ENCODE assay signal across 11 mouse cellular contexts in genomic region chr15:80075374-80075694, GRCm38 (mm10). TPM values are rescaled to one million over a fixed set of nuclear protein-coding genes. Genes with fewer than 3 reads are reported as not detected.
DNase-seq lines count a peak whose midpoint lies in the region; ATAC-seq and TF ChIP-seq lines count a peak whose summit lies in the region.
"Had no signal": no experiment of that assay in that cellular context is flagged by ENCODE, and none has a peak within 500 bp of the region (broad histone marks: within the 10 kb centered on the region; RNA-seq: fewer than 3 reads in every experiment).

No protein-coding gene starts in this region.

- H3K9me3 ChIP-seq in heart, embryonic 11.5 days (replicated peaks; ENCODE audit: control insufficient read depth, low read length): no peaks in the 10 kb centered on the region
- no peaks in the 10 kb centered on the region for H3K9me3 ChIP-seq in liver, embryonic 11.5 days (ENCODE audit: control insufficient read depth, low read length)

- TF ChIP-seq CTCF in embryonic fibroblast, embryonic 13.5 days (IDR thresholded peaks at IDR 0.05; ENCODE audit: borderline replicate concordance, insufficient read depth, low read length): no peak

- H3ac ChIP-seq in myocyte (ENCODE audit: control insufficient read depth, insufficient read length): no peak overlapping the region

- no peak overlapping the region for H3K4me2 ChIP-seq in heart, embryonic 11.5 days
- no peak overlapping the region for H3K4me2 ChIP-seq in liver, embryonic 11.5 days
- no peak overlapping the region for H3K4me2 ChIP-seq in myocyte (ENCODE audit: low read depth)

- ATAC-seq in heart, embryonic 11.5 days (replicated peaks; ENCODE audit: insufficient number of reproducible peaks, low FRiP score, low TSS enrichment): no peak
- ATAC-seq in liver, embryonic 11.5 days (replicated peaks; ENCODE audit: low FRiP score): no peak

- intact Hi-C loops in heart, postnatal 25 days (cut with DNase I): no loop called here
- intact Hi-C loops in left cerebral cortex, postnatal 4 days (cut with DNase I): loop anchor here (5.0 kb wide), 2 partner anchors 243 to 313 kb away; partner anchors contain the start of genes Cbx6 and Npcd

- H3K27ac ChIP-seq in heart, embryonic 11.5 days (ENCODE audit: low read depth, low read length): peak overlapping the region; percentile 10; the same call in 1 of the 2 replicates
- peak overlapping the region; percentile 44 for H3K27ac ChIP-seq in liver, embryonic 11.5 days (ENCODE audit: low read depth, low read length)
- 0 out of 2 replicates have a peak overlapping the region, but pooled peaks have one; percentile 17 for H3K27ac ChIP-seq in embryonic fibroblast, embryonic 13.5 days (ENCODE audit: insufficient read depth, low read length)

- peaks cover 7% of the 10 kb centered on the region for H3K79me2 ChIP-seq in myocyte (ENCODE audit: control insufficient read depth, insufficient read depth)

- H3K4me1 ChIP-seq in heart, embryonic 11.5 days (ENCODE audit: control insufficient read depth, insufficient read depth, low read length): peaks cover 15% of the 10 kb centered on the region
- H3K4me1 ChIP-seq in liver, embryonic 11.5 days (replicated peaks; ENCODE audit: control insufficient read depth, insufficient read depth, low read length): peaks cover 17% of the 10 kb centered on the region
- no peaks in the 10 kb centered on the region for H3K4me1 ChIP-seq in embryonic fibroblast, embryonic 13.5 days (ENCODE audit: control insufficient read depth, insufficient read depth, low read length)

- no peak for DNase-seq in heart, postnatal 25 days (ENCODE audit: low spot score)
- DNase-seq in liver, embryonic 11.5 days (ENCODE audit: low spot score): no peak
- DNase-seq in liver: no peak
- DNase-seq in spleen, adult 18-20 months: no peak
- no peak for DNase-seq in left cerebral cortex, postnatal 4 days
- DNase-seq: lung, adult 2 months; thymus, postnatal 36 days had no signal

- no peak overlapping the region for H3K4me3 ChIP-seq in heart, embryonic 11.5 days (ENCODE audit: low read depth, low read length)
- no peak overlapping the region for H3K4me3 ChIP-seq in liver, embryonic 11.5 days (ENCODE audit: low read depth, low read length)
- H3K4me3 ChIP-seq in embryonic fibroblast, embryonic 13.5 days (ENCODE audit: insufficient read depth, low read length): no peak overlapping the region
- H3K4me3 ChIP-seq in myocyte: no peak overlapping the region

- H3K36me3 ChIP-seq in heart, embryonic 11.5 days (ENCODE audit: control insufficient read depth, insufficient read depth, low read length): peaks cover 26% of the 10 kb centered on the region
- peaks cover 30% of the 10 kb centered on the region for H3K36me3 ChIP-seq in liver, embryonic 11.5 days (ENCODE audit: control insufficient read depth, insufficient read depth, low read length)
- peaks cover 40% of the 10 kb centered on the region for H3K36me3 ChIP-seq in myocyte (ENCODE audit: control insufficient read depth, insufficient read depth)

- 42% methylated on average over 3 of the region's 3 CpGs for WGBS in heart, embryonic 11.5 days (ENCODE audit: insufficient replicate concordance)
- 43% methylated on average over 3 of the region's 3 CpGs for WGBS in liver, embryonic 11.5 days

- TF ChIP-seq POLR2A in embryonic fibroblast, embryonic 13.5 days (IDR thresholded peaks at IDR 0.05; ENCODE audit: low read depth, low read length): no peak
- no peak for TF ChIP-seq POLR2A in myocyte (IDR thresholded peaks at IDR 0.05; ENCODE audit: insufficient read length, low read depth)

- no peaks in the 10 kb centered on the region for H3K27me3 ChIP-seq in heart, embryonic 11.5 days (ENCODE audit: control insufficient read depth, insufficient read depth, low read length)
- H3K27me3 ChIP-seq in liver, embryonic 11.5 days (replicated peaks; ENCODE audit: control insufficient read depth, insufficient read depth, low read length): no peaks in the 10 kb centered on the region
- H3K27me3 ChIP-seq in myocyte (ENCODE audit: control insufficient read depth, insufficient read depth, insufficient read length): no peaks in the 10 kb centered on the region

- H3K9ac ChIP-seq in heart, embryonic 11.5 days (ENCODE audit: low read depth, low read length): no peak overlapping the region
- peak overlapping the region; percentile 12; the same call in 1 of the 2 replicates for H3K9ac ChIP-seq in liver, embryonic 11.5 days (ENCODE audit: low read depth, low read length)

TF ChIP-seq in myocyte, 11 proteins besides CTCF, POLR2A, EP300 and RAD21:
- TF ChIP-seq MYOG (IDR thresholded peaks at IDR 0.05; ENCODE audit: control insufficient read depth in 1 of 3, insufficient read depth in 1 of 3, insufficient read length in 2 of 3, low read depth in 2 of 3): peak in 2 of 3 experiments; percentile 33 to 80
- TF ChIP-seq CEBPB (IDR thresholded peaks at IDR 0.05; ENCODE audit: insufficient read depth, poor library complexity, severe bottlenecking): no peak
- peak in 2 of 3 experiments; percentile 62 to 77 for TF ChIP-seq MYOD1 (IDR thresholded peaks at IDR 0.05; ENCODE audit: control insufficient read depth in 1 of 3, insufficient read length in 2 of 3, low read depth in 2 of 3)
- no peak for TF ChIP-seq TCF12 (IDR thresholded peaks at IDR 0.05; ENCODE audit: insufficient read depth, poor library complexity, severe bottlenecking)
- no peak for TF ChIP-seq USF1 (IDR thresholded peaks at IDR 0.05; ENCODE audit: low read depth)
- TF ChIP-seq REST (IDR thresholded peaks at IDR 0.05; ENCODE audit: insufficient read depth, insufficient read length): no peak

RNA-seq across cellular contexts. Expression of gene Syngr1, which starts 15.8 kb away (rescaled TPM):
- polyA plus RNA-seq in heart, embryonic 11.5 days (2014; fragmentation: Nextera tagmentation; extraction: Ambion mirVana): 15.2 and 20.7 TPM in 2 replicates
- total RNA-seq in heart, postnatal 25 days (2021): 10 to 100 TPM; 77.5 to 92.2 TPM
- polyA plus RNA-seq in liver, embryonic 11.5 days (2014; fragmentation: Nextera tagmentation; extraction: Ambion mirVana): 32.2 and 38.6 TPM in 2 replicates
- 0.95 and 1.1 TPM in 2 replicates for polyA plus RNA-seq in embryonic fibroblast, embryonic 13.5 days (2011; ENCODE audit: insufficient read length, low read depth, missing spikeins)
- polyA plus RNA-seq in myocyte (2012; fragmentation: generic; extraction: Trizol): 54.7 TPM
- total RNA-seq in left cerebral cortex, postnatal 4 days (2021): 100 to 1,000 TPM; 175 to 191 TPM
- total RNA-seq: neutrophil, adult 5-6 weeks had no signal

RNA-seq across cellular contexts. Expression of gene Rpl3, which starts 16.3 kb away (rescaled TPM):
- 861 and 879 TPM in 2 replicates for polyA plus RNA-seq in heart, embryonic 11.5 days (2014; fragmentation: Nextera tagmentation; extraction: Ambion mirVana)
- total RNA-seq in heart, postnatal 25 days (2021): 100 to 1,000 TPM; 154 to 183 TPM
- polyA plus RNA-seq in liver, embryonic 11.5 days (2014; fragmentation: Nextera tagmentation; extraction: Ambion mirVana): 1,449 and 1,469 TPM in 2 replicates
- 1,636 and 1,653 TPM in 2 replicates for polyA plus RNA-seq in embryonic fibroblast, embryonic 13.5 days (2011; ENCODE audit: insufficient read length, low read depth, missing spikeins)
- 1,089 TPM for polyA plus RNA-seq in myocyte (2012; fragmentation: generic; extraction: Trizol)
- total RNA-seq in left cerebral cortex, postnatal 4 days (2021): 100 to 1,000 TPM; 535 to 552 TPM

RNA-seq across cellular contexts. Expression of gene Tab1, which starts 57.6 kb away (rescaled TPM):
- polyA plus RNA-seq in heart, embryonic 11.5 days (2014; fragmentation: Nextera tagmentation; extraction: Ambion mirVana): 18.8 and 25.1 TPM in 2 replicates
- 10 to 100 TPM; 23.7 to 26.5 TPM for total RNA-seq in heart, postnatal 25 days (2021)
- polyA plus RNA-seq in liver, embryonic 11.5 days (2014; fragmentation: Nextera tagmentation; extraction: Ambion mirVana): 25.9 and 28.7 TPM in 2 replicates
- polyA plus RNA-seq in embryonic fibroblast, embryonic 13.5 days (2011; ENCODE audit: insufficient read length, low read depth, missing spikeins): 11.0 and 12.2 TPM in 2 replicates
- polyA plus RNA-seq in myocyte (2012; fragmentation: generic; extraction: Trizol): 33.3 TPM
- total RNA-seq in left cerebral cortex, postnatal 4 days (2021): 10 to 100 TPM; 27.7 to 36.2 TPM
